Mouse (Mus musculus) gastrocnemius, postnatal 4 days (tissue): ENCODE results near the gene Gpr142. TPM values are rescaled to one million over a fixed set of nuclear protein-coding genes. Genes with fewer than 3 reads are reported as not detected.

ENCODE experiments used
- DNase-seq, 2 experiments: peaks; one replicate each; pipeline ENCODE4 v3.0.0; 2021 to 2022; ENCODE audit warnings: low spot score in 2 of 2, mixed read lengths in 2 of 2
- total RNA-seq, 2 experiments: library from RNA; stranded (reverse); gene quantifications; 2 replicates each; pipeline ENCODE4 v1.2.3; 2021

Gpr142 gene
- total RNA-seq, 2 experiments from 2014 or later = not detected

- peak in 1 of 2 experiments; percentile 65 for DNase-seq
These were observed 45.2 kb downstream of the Gpr142 start for GRCm38 (mm10) chr11:114843818-114844463.

- DNase-seq = no peak
These were observed 45.9 kb downstream of the Gpr142 start for GRCm38 (mm10) chr11:114844464-114845220.

- no peak for DNase-seq
These were observed 47.6 kb downstream of the Gpr142 start for GRCm38 (mm10) chr11:114846336-114846735.

- DNase-seq = no peak
These were observed 48.3 kb downstream of the Gpr142 start for GRCm38 (mm10) chr11:114847008-114847407.

GRCm38 (mm10) chr11:114849572-114849971, 50.8 kb downstream of the Gpr142 start:
- DNase-seq = no peak

- no peak for DNase-seq
These were observed 51.3 kb downstream of the Gpr142 start for GRCm38 (mm10) chr11:114850066-114850451.

GRCm38 (mm10) chr11:114850452-114851268, 51.9 kb downstream of the Gpr142 start, which contains the start of gene Gprc5c:
TSS of gene Gprc5c (plus strand) at chr11:114851152.
- DNase-seq = peak in 1 of 2 experiments; percentile 51

GRCm38 (mm10) chr11:114851269-114851607, 52.5 kb downstream of the Gpr142 start:
- DNase-seq = peak in 1 of 2 experiments; percentile 38

- DNase-seq = peak; percentile 55 to 76
These were observed 53.0 kb downstream of the Gpr142 start for GRCm38 (mm10) chr11:114851608-114852310.

GRCm38 (mm10) chr11:114852311-114853173, 53.8 kb downstream of the Gpr142 start:
- no peak for DNase-seq

- no peak for DNase-seq
These were observed 54.6 kb downstream of the Gpr142 start for GRCm38 (mm10) chr11:114853174-114853838.

GRCm38 (mm10) chr11:114854581-114854980, 55.9 kb downstream of the Gpr142 start:
- no peak for DNase-seq

GRCm38 (mm10) chr11:114856125-114856524, 57.4 kb downstream of the Gpr142 start:
- no peak for DNase-seq

Other genes with a start within 250 kb of the Gpr142 start
- 1,000 to 10,000 TPM; 1,199 to 1,226 TPM for gene Rpl38, start 130.4 kb upstream of the Gpr142 start, total RNA-seq
- gene Ttyh2, start 123.5 kb upstream of the Gpr142 start, total RNA-seq = 100 to 1,000 TPM; 101 to 108 TPM
- 1 to 10 TPM; 1.3 to 2.0 TPM for gene Dnaic2, start 71.5 kb upstream of the Gpr142 start, total RNA-seq
- 1 to 10 TPM; 3.4 to 5.6 TPM for gene Kif19a, start 33.5 kb upstream of the Gpr142 start, total RNA-seq
- 1 to 10 TPM; 3.6 to 4.4 TPM for gene Btbd17, start 3.0 kb upstream of the Gpr142 start, total RNA-seq
- 10 to 100 TPM; 51.0 to 57.9 TPM for gene Gprc5c, start 52.2 kb downstream of the Gpr142 start, total RNA-seq
- gene Cd300a, start 91.1 kb downstream of the Gpr142 start, total RNA-seq = 1 to 10 TPM; 1.3 to 2.0 TPM
- gene Cd300lb, start 135.5 kb downstream of the Gpr142 start, total RNA-seq = 1 to 10 TPM in 1 of 2 experiments, under 1 TPM in 1; 0.49 to 1.1 TPM
- gene Cd300c, start 170.2 kb downstream of the Gpr142 start, total RNA-seq = not detected
- gene Cd300ld, start 191.0 kb downstream of the Gpr142 start, total RNA-seq = under 1 TPM; 0.36 to 0.47 TPM
- gene Cd300c2, start 203.0 kb downstream of the Gpr142 start, total RNA-seq = 1 to 10 TPM; 1.6 to 2.2 TPM
- not detected for gene Cd300ld2, start 217.3 kb downstream of the Gpr142 start, total RNA-seq
- gene Cd300ld4, start 228.1 kb downstream of the Gpr142 start, total RNA-seq = 1 to 10 TPM in 1 of 2 experiments, not detected in 1; 1.4 TPM
- 1 to 10 TPM; 2.5 to 3.2 TPM for gene Cd300ld5, start 238.8 kb downstream of the Gpr142 start, total RNA-seq
- 1 to 10 TPM; 3.9 to 4.7 TPM for gene Cd300ld3, start 249.5 kb downstream of the Gpr142 start, total RNA-seq